Mouse (Mus musculus) lung, postnatal 0 days (tissue): Measurements from ENCODE around the gene Rilp. TPM values are rescaled to one million over a fixed set of nuclear protein-coding genes. Genes with fewer than 3 reads are reported as not detected.

Experiments used
- ATAC-seq: fragments of 200-750 bp; cut with Nextera tagmentation; 2 replicates; pipeline ENCODE4 v1.8.0; 2017; ENCODE audit warnings: moderate library complexity
- DNase-seq: peaks from one replicate; pipeline ENCODE4 v3.0.0-alpha.2; 2016; ENCODE audit warnings: low spot score
- H3K27ac ChIP-seq: fragments of 300-500 bp; sonication (generic); 2 replicates; pipeline ENCODE4 v1.5.1; 2014; ENCODE audit warnings: antibody characterized with exemption, mild to moderate bottlenecking, low read length, mixed read lengths
- H3K27me3 ChIP-seq: fragments of 300-500 bp; sonication (generic); replicated peaks from 2 replicates; pipeline ENCODE4 v1.6.1; 2014; ENCODE audit warnings: low read length, mixed read lengths; ENCODE audit not compliant: insufficient read depth
- H3K36me3 ChIP-seq: fragments of 300-500 bp; sonication (generic); 2 replicates; pipeline ENCODE4 v1.6.1; 2014; ENCODE audit warnings: low read length, mixed read lengths; ENCODE audit not compliant: insufficient read depth
- H3K4me1 ChIP-seq: fragments of 300-500 bp; sonication (generic); 2 replicates; pipeline ENCODE4 v1.6.1; 2014; ENCODE audit warnings: antibody characterized with exemption, low read depth, low read length, mixed read lengths; ENCODE audit not compliant: insufficient read depth
- H3K4me2 ChIP-seq: fragments of 300-500 bp; sonication (generic); replicated peaks from 2 replicates; pipeline ENCODE4 v1.6.1; 2014; ENCODE audit warnings: low read depth, mild to moderate bottlenecking, low read length, moderate library complexity, mixed read lengths
- H3K4me3 ChIP-seq: fragments of 300-500 bp; sonication (generic); 2 replicates; pipeline ENCODE4 v1.5.1; 2014; ENCODE audit warnings: low read depth, low read length
- H3K9ac ChIP-seq: fragments of 300-500 bp; sonication (generic); replicated peaks from 2 replicates; pipeline ENCODE4 v1.6.1; 2014; ENCODE audit warnings: low read depth, mild to moderate bottlenecking
- H3K9me3 ChIP-seq: fragments of 300-500 bp; sonication (generic); 2 replicates; pipeline ENCODE4 v1.6.1; 2016; ENCODE audit warnings: low read length, mixed read lengths
- CTCF ChIP-seq: IDR thresholded peaks from 2 replicates; pipeline ENCODE4 v1.5.1; 2016; ENCODE audit warnings: antibody characterized with exemption, mild to moderate bottlenecking
- EP300 ChIP-seq: IDR thresholded peaks from 2 replicates; pipeline ENCODE4 v1.6.1; 2016; ENCODE audit warnings: antibody characterized with exemption, mild to moderate bottlenecking, control low read depth
- WGBS: fragments of 180-500 bp; shearing (Covaris S2); extraction: QIAGEN DNeasy Blood & Tissue Kit; methylation state at CpG from one replicate; pipeline ENCODE4 v1.1.7; 2014; 5-methylcytosine and 5-hydroxymethylcytosine counted together
- polyA plus RNA-seq: library from polyadenylated mRNA; unstranded; fragments of >200 nt; fragmentation: Nextera tagmentation; extraction: Ambion mirVana; gene quantifications from 2 replicates; pipeline ENCODE4 v1.2.1, GENCODE M21; 2015

Rilp gene
- polyA plus RNA-seq, 1 experiment from 2014 or later = 15.7 TPM

DNA sequence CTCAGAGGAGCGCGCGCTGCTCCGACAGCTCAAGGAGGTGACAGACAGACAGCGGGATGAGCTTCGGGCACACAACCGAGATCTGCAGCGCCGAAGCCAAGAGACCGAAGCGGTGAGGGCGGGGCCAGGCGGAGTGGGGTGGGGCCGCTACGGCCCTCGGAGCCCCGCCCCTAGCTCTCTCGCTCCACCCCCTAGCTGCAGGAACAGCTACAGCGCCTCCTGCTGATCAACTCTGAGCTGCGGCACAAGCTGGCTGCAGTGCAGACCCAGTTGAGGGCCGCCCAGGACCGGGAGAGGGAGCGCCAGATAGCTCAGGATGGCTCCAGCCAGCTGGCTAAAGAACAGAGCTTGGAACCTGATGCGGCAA lies 716 bp downstream of the Rilp start:
- H3K4me3 ChIP-seq = peak overlapping the region; percentile 53
- peaks cover 10% of the 10 kb centered on the region; the same call in 1 of the 2 replicates for H3K4me1 ChIP-seq
- peak overlapping the region; percentile 92 for H3K27ac ChIP-seq
- H3K27me3 ChIP-seq = no peaks in the 10 kb centered on the region
- H3K4me2 ChIP-seq = peak overlapping the region; percentile 91
- no peaks in the 10 kb centered on the region for H3K9me3 ChIP-seq
- TF ChIP-seq CTCF (peak; percentile 96), EP300 (no peak)
- peaks cover 15% of the 10 kb centered on the region; the same call in 1 of the 2 replicates for H3K36me3 ChIP-seq
- under 1% methylated on average over 22 of the region's 24 CpGs for WGBS
- DNase-seq (peak; percentile 95), ATAC-seq (peak; percentile 83)
- H3K9ac ChIP-seq = peak overlapping the region; percentile 64

DNA sequence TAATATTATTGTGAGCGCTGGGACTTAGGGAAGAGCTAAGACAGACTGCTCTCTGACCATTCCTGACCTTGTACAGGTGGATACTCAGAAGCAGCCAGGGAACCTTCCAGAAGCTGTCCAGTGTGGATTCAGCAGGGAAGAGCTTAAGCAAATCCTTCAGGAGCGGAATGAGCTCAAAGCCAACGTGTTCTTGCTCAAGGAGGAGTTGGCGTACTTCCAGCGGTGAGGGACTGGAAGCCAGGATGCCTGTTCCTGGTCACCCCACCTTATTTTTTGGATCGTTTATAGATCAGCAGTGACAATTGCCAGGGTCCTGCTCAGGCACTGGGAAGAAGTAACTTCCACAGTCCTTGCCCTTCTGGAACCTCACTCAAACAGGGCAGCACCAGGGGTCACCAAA lies 1.3 kb downstream of the Rilp start:
- TF ChIP-seq CTCF = no peak
- TF ChIP-seq EP300 = no peak
- DNase-seq (peak; percentile 75), ATAC-seq (no peak)
- no peaks in the 10 kb centered on the region for H3K9me3 ChIP-seq
- peaks cover 10% of the 10 kb centered on the region; the same call in 1 of the 2 replicates for H3K4me1 ChIP-seq
- no peaks in the 10 kb centered on the region for H3K27me3 ChIP-seq
- peaks cover 12% of the 10 kb centered on the region; the same call in 1 of the 2 replicates for H3K36me3 ChIP-seq
- H3K9ac ChIP-seq = no peak overlapping the region
- H3K4me3 ChIP-seq = 0 out of 2 replicates have a peak overlapping the region, but pooled peaks have one; percentile 53
- 52% methylated on average over 6 of the region's 6 CpGs for WGBS
- H3K4me2 ChIP-seq = peak overlapping the region; percentile 91
- peak overlapping the region; percentile 92 for H3K27ac ChIP-seq

DNA sequence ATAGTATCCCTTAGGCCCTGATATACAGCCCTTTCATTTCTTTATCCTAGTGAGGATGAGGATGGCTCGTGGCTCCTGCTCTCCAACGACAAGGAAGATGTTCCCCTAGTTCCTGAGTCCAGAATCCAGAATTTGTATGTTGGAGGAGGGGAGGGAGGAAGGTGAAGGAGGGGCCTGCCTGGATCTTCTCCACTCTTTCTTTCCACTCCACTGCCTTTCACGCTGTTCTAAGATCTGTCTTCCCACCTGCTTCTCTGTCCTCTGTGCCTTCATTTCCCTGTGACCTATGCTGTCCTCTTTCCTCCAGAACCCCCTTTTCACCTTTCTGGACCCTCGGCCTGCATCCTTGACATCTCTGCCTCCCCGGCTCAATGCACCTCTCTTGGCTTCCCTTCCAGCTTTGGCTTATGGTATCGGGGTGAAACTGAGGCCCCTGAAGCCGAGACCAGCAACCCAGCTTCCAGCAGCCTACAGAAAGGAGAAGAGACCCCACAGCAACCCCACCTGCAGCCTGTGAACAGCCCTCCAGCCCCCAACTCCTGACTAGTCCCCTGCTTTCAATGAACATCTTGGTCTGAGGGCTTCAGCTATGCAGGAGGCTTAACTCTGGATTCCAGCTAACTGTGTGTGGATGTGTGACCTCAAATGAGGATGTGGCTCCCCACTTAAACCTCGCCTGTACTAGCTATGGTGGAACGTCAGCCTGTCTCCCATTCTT lies 2.6 kb downstream of the Rilp start:
- H3K4me3 ChIP-seq = no peak overlapping the region
- 79% methylated on average over 9 of the region's 9 CpGs for WGBS
- peaks cover 12% of the 10 kb centered on the region; the same call in 1 of the 2 replicates for H3K36me3 ChIP-seq
- no peak for ATAC-seq
- no peak overlapping the region for H3K4me2 ChIP-seq
- H3K27ac ChIP-seq = no peak overlapping the region
- H3K4me1 ChIP-seq = peaks cover 10% of the 10 kb centered on the region; the same call in 1 of the 2 replicates
- H3K27me3 ChIP-seq = no peaks in the 10 kb centered on the region
- H3K9ac ChIP-seq = no peak overlapping the region
- no peak for DNase-seq
- TF ChIP-seq CTCF (no peak), EP300 (no peak)
- no peaks in the 10 kb centered on the region for H3K9me3 ChIP-seq

DNA sequence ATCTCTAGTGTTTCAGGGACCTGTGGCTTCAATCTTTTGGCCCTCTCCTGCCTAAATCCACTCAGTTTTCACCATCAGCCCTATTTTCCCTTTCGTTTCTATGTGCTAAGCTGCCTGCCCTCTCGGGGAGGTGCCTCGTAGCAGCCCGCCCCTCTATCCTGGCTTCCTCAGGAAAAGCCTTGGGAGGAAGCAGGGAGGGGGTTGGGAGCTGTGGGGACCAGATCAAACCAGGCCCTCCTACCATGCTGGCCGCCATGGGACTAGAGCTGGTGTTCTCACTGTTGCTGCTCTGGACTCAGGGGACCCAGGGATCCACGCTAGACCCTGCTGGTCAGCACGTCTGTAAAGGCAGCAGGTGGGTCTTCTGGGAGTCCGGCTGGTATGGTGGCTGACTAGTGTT lies 3.4 kb downstream of the Rilp start, which contains the start of gene Scarf1:
Scarf1 (plus strand) TSS at position 205 of the 400 bp plus-strand sequence.
- WGBS = 48% methylated on average over 8 of the region's 8 CpGs
- peak; percentile 21 for ATAC-seq
- Histone ChIP-seq H3K9me3 (no peaks in the 10 kb centered on the region), H3K4me1 (peaks cover 10% of the 10 kb centered on the region; the same call in 1 of the 2 replicates), H3K9ac (no peak within 1 kb of the TSS; the same call in 1 of the 2 replicates), H3K4me3 (peak within 1 kb of the TSS; percentile 19), H3K4me2 (peak within 1 kb of the TSS; percentile 45), H3K36me3 (peaks cover 8% of the 10 kb centered on the region; the same call in 1 of the 2 replicates), H3K27me3 (no peaks in the 10 kb centered on the region), H3K27ac (no peak within 1 kb of the TSS)
- TF ChIP-seq CTCF = no peak
- TF ChIP-seq EP300 = 0 out of 2 replicates have a peak, but pooled peaks have one; percentile 29
- peak; percentile 71 for DNase-seq

DNA sequence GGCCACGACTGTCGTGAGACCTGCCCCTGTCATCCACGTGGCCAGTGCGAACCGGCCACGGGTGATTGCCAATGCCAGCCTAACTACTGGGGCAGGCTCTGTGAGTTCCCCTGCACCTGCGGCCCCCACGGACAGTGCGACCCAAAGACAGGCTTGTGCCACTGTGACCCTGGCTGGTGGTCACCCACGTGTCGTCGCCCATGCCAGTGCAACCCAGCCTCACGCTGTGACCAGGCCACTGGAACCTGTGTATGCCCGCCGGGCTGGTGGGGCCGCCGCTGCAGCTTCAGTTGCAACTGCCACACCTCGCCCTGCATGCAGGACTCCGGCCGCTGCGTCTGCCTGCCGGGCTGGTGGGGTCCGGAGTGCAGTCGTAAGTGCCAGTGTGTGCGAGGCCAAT lies 5.3 kb downstream of the Rilp start:
- H3K27ac ChIP-seq = no peak overlapping the region
- no peak overlapping the region for H3K9ac ChIP-seq
- no peaks in the 10 kb centered on the region for H3K9me3 ChIP-seq
- no peaks in the 10 kb centered on the region for H3K36me3 ChIP-seq
- no peak overlapping the region for H3K4me2 ChIP-seq
- H3K4me3 ChIP-seq = no peak overlapping the region
- WGBS = 92% methylated on average over 25 of the region's 25 CpGs
- H3K27me3 ChIP-seq = no peaks in the 10 kb centered on the region
- no peak for DNase-seq
- ATAC-seq = no peak
- no peaks in the 10 kb centered on the region for H3K4me1 ChIP-seq
- TF ChIP-seq CTCF (no peak), EP300 (no peak)

DNA sequence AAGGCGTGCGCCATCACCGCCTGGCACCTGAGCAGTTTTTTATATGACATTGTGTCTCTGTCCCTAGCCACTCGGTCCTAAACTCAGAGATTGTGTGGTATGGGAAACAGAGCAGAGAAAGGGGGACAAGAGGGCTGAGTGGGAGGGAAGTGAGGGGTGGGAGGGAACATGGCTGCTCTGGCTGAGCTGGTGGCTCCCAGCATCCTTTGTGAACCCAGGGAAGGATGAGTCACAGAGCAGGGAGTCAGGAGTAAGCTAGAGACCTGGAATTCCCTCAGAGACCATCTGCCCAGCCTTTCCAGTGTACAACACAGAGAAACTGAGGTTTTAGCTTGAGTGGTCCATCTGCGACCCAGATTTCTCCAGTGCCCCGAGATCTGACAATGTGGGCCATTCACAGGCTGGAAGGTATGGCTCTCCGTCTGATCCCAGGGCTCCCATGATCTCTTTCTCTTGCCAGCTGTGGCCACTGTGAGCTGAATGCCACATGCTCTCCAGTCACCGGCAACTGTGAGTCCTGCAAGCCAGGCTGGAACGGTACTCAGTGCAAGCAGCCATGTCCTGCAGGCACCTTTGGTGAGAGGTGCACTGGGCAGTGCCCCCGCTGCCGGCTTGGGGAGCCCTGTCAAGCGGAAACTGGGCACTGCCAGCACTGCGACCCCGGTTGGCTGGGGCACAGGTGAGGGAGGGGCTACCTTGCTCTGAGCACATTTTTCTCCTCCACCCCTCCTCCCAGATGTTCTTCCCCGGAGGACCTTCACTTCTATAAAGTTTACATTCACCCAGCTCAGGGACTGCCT lies 10.1 kb downstream of the Rilp start:
- Histone ChIP-seq H3K4me2 (no peak overlapping the region), H3K4me3 (no peak overlapping the region), H3K9me3 (no peaks in the 10 kb centered on the region), H3K27ac (no peak overlapping the region), H3K27me3 (no peaks in the 10 kb centered on the region), H3K4me1 (no peaks in the 10 kb centered on the region; the same call in 1 of the 2 replicates), H3K36me3 (no peaks in the 10 kb centered on the region; the same call in 1 of the 2 replicates), H3K9ac (no peak overlapping the region)
- ATAC-seq = no peak
- 65% methylated on average over 15 of the region's 15 CpGs for WGBS
- no peak for DNase-seq
- no peak for TF ChIP-seq EP300
- TF ChIP-seq CTCF = no peak
